Mouse (Mus musculus) CD4-positive, CD25-positive, alpha-beta regulatory T cell, adult 9 weeks (primary cell): ENCODE results near the gene Gfi1. TPM values are rescaled to one million over a fixed set of nuclear protein-coding genes. Genes with fewer than 3 reads are reported as not detected.

Experiments used
- polyA plus RNA-seq: library from polyadenylated mRNA; unstranded; fragments of 100-300 nt; shearing (Covaris generic); gene quantifications from one replicate; pipeline ENCODE4 v1.2.1, GENCODE M21; 2017

Gene Gfi1
- polyA plus RNA-seq: 2.1 TPM

GRCm38 (mm10) chr5:107725435-107726261 lies at the start of gene Gfi1:
TSS of gene Gfi1 (minus strand) at chr5:107726036.

Other genes with a start within 250 kb of the Gfi1 start
- gene Gm42669, start 218.4 kb downstream of the Gfi1 start, polyA plus RNA-seq: 0.47 TPM
- 0.10 TPM for gene 1700028K03Rik, start 191.3 kb downstream of the Gfi1 start, polyA plus RNA-seq
- gene Rpap2, start 128.7 kb downstream of the Gfi1 start, polyA plus RNA-seq: 39.3 TPM
- 24.5 TPM for gene Glmn, start 128.1 kb downstream of the Gfi1 start, polyA plus RNA-seq
- gene Ube2d2b, start 104.1 kb upstream of the Gfi1 start, polyA plus RNA-seq: not detected
- gene Evi5, start 149.1 kb upstream of the Gfi1 start, polyA plus RNA-seq: 0.57 TPM
- gene Rpl5, start 174.5 kb upstream of the Gfi1 start, polyA plus RNA-seq: 34.0 TPM